Mouse (Mus musculus): ENCODE measurements around the gene Cacna2d3.

The Cacna2d3 gene

DNA sequence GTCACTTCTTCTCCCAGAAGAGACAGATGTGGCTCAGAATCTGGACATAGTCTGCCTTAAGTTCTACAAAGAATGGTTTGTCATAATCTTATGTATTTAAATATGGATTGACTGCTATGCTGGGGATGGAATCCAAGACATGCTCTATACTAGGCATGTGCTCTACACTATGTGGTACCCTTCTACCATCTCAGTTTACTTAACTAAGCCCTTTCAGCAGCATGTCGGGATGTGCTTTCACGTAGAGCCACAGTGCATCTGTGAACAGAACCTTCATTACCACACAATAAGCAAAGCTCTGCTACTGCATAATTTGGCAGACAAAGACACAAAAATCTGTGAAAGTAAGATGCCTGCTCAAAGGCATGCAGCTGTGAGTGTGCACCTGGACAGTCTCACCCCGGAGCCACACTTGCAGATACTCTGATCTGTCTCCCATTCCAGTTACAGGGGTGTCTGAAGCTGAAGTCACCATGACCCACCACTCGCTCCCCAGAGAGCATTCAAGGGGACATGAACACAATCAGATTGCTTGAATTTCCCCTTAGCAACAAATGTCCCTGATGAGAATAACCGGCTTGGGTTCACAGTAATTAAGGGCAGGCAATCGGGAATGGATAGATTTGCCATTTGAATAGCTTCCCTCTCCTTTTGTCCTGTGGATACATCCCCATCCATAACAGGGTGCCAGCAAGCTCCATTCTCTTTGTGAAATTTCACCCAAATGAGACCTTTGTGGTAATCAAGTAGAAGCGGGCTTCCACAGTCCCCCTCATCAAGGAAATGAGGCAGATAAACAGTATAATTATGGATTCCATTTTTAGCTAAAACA is 773.4 kb downstream of the Cacna2d3 start:
- DNase-seq (ENCODE audit: low spot score in 2 of 2), result no peak

DNA sequence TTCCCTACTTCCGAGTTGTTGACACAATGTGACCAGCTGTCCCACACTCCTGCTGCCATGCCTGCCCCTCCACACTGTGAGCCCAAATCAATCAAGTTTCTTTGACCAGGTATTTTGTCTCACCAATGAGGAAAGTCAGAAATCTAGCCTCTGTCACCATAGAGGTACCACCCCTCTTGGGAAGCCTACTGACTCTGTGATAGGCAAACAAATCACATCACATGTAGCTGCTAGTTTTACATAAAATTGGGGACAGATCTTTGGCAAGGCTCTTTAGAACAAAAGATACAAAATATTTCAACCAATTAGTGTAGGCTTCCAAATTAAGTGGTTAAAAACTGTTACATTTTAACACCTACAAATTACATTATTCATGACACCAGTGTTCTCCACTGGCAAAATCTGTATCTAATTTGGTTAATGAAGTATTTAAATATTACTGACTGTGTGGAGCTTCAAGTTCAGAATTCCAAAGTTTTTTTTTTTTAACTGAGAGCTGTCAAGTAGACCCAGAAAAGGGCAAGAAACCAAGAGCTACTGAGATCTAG is 788.8 kb downstream of the Cacna2d3 start:
- DNase-seq (ENCODE audit: low spot score in 2 of 2), result no peak

- no peak for DNase-seq (ENCODE audit: low spot score in 2 of 2)
These were observed 798.3 kb downstream of the Cacna2d3 start for GRCm38 (mm10) chr14:28923180-28923961.

DNA sequence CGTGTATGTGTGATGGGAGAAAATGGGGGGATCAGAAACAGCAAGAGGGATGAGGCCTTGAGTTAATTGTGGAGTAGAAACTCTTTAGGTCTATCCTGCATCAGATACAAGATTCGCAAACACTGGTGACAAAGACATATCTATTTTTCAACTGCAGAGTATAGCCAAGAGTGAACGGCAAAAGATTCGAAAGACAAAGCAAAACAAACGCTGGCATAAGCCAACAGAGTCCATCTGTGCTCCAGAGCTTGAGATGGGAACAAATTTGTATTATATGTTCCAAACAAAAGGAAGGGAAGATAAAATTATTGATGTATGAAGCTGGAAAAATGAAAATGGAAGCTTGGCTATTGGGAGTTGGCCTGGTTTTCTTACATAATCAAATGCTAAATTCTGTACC is 802.8 kb downstream of the Cacna2d3 start:
- DNase-seq (ENCODE audit: low spot score in 2 of 2), result no peak

DNA sequence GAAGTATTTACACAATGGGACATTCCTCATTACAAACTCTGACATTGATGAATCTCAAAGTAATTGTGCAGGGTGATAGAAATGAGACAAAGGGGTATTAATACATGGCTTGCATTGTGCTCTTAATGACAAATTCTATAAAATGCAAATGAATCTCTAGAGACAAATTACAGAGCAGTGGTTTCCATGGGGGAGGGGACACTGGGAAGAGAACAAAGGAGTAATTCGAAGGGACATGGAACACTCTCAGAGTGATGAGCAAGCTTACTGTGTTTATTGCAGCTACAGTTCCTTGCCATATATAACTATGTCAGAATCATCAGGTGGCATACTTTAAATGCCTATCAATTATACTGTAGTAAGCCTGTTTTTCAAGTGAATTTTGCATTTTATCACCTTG is 806.7 kb downstream of the Cacna2d3 start:
- DNase-seq (ENCODE audit: low spot score in 2 of 2), result no peak

DNA sequence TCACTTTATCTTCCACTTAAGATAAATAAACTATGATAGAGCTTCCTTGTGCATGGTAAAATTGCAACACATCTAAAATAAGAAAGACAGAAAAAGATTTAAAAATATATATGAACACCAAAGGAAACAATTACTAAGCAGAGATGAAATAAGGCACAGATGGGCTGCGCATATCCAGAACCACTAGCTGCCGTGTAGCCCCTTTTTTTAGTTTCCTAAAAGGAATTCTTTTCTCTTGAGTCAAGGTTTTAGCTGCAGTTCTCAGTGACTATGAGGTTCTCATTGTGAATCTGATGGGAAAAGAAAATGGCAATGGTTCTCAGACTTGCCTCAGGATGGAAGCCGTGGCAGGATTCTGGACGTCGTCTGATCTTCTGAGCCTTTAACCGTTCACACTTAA is 814.0 kb downstream of the Cacna2d3 start:
- no peak for DNase-seq (ENCODE audit: low spot score in 2 of 2)

GRCm38 (mm10) chr14:28892530-28892929 is 829.1 kb downstream of the Cacna2d3 start:
- DNase-seq (ENCODE audit: low spot score in 2 of 2), result no peak

- DNase-seq (ENCODE audit: low spot score in 2 of 2), result no peak
These were observed 834.3 kb downstream of the Cacna2d3 start for GRCm38 (mm10) chr14:28887373-28887772.

GRCm38 (mm10) chr14:28886661-28887060 is 835.0 kb downstream of the Cacna2d3 start:
- no peak for DNase-seq (ENCODE audit: low spot score in 2 of 2)

GRCm38 (mm10) chr14:28870983-28871382 is 850.7 kb downstream of the Cacna2d3 start:
- no peak for DNase-seq (ENCODE audit: low spot score in 2 of 2)

DNA sequence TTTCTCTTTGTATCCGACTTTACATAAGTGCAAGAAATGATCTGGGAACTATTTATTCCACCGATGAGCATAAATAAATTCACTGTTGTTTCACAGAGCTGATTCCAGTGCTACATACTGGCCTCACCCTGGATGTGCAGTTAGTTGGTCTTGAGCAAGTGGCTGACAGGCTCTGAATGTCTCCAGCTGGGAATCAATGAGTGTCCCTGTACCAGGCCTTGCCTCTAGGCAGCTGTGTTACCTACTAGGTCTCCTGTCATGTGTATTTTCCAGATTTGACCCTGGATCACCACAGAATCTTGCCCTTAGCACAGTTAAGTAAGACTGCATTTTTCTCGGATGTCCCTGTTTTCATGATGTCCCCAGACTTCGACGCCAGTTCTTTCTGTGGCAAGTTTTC is 851.3 kb downstream of the Cacna2d3 start:
- no peak for DNase-seq (ENCODE audit: low spot score in 2 of 2)

DNA sequence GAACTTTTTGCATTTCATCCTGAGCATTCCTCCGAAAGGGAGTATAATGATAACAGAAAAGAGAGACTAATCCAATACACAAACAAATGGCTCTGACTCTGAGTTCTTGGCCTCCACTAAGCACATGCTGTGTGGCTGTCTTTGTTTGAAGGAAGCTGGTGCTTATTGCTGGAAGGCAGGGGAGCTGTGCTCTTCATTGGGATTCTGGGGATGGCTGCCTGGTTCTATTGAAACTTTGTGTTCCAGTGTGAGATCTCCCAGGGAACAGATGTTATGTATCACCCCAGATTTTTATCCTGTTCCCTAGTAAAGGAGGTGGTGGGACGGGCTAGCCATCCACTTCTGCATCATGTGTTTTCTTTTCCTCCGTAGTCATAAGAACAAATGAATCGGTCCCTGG is 856.7 kb downstream of the Cacna2d3 start:
- no peak for DNase-seq (ENCODE audit: low spot score in 2 of 2)

- no peak for DNase-seq (ENCODE audit: low spot score in 2 of 2)
These were observed 860.5 kb downstream of the Cacna2d3 start for GRCm38 (mm10) chr14:28861142-28861541.
